Mouse (Mus musculus) E14TG2a.4 (cell line): ENCODE results near the gene Tssc4.

Source experiments
- CTCF ChIP-seq: conservative IDR thresholded peaks from 2 replicates; pipeline ENCODE4 v1.5.1; 2014; ENCODE audit warnings: low read length
- NANOG ChIP-seq: IDR thresholded peaks from 2 replicates; pipeline ENCODE4 v1.6.1; 2014; ENCODE audit warnings: borderline replicate concordance, low read length, mixed read lengths
- POU5F1 ChIP-seq: IDR thresholded peaks from 2 replicates; pipeline ENCODE4 v1.6.1; 2014; ENCODE audit warnings: low read length, borderline replicate concordance

DNA sequence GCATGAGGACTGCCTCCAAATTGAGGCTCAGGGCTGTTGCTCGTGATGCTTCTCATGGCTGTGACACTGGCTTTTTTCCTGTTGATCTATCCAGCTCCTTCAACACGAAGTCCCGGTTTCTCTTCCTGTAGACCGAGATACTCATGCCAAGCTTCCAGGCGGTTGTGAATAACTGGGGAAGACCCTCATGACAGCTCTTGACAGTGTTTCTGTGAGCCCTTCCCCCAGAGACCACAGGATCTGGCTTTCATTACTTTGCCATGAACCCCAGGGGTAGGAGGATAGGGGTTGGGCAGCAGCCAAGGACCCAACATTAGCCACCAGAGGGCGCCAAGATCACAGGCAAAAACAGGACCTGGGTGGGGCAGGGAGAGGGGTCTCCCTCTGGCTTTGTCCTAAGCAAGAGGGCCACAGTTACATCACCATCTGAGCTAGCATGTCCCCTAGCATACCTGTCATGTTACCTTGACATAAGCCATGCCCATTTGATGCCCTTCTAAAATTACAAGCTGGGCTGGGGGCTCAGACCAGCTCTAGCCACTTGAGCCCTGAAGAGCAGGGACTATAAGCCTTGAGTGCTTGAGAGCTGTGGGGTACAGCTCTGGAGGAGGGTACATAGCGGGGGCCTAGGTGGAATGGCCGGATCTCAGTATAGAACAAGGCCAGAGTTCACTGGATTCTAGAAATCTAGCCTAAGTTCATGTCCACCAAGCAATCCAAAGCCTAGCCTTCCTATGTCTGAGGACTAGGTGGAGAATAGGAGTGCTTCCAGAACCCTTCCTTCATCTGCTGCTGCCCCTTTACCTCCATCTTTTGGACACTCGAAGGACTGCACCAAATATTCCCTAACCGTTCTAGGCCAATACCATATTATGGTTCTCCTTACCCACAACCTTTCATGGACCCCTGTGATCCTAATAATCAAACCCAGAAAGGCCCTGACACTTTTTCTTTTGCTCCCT, 25.8 kb downstream of the Tssc4 start, which contains the start of gene Trpm5:
- TF ChIP-seq CTCF (peak; percentile 86), NANOG (no peak), POU5F1 (no peak)
